Comparison of ENCODE assay signal across 28 mouse cellular contexts in genomic region chr15:82795936-82796440, GRCm38 (mm10). TPM values are rescaled to one million over a fixed set of nuclear protein-coding genes. Genes with fewer than 3 reads are reported as not detected.
"Had no signal": no experiment of that assay in that cellular context is flagged by ENCODE, and none has a peak within 500 bp of the region (broad histone marks: within the 10 kb centered on the region; RNA-seq: fewer than 3 reads in every experiment).

No protein-coding gene starts in this region.

- H3K9me3 ChIP-seq: limb, embryonic 10.5 days; limb, embryonic 13.5 days; liver, embryonic 13.5 days; midbrain, embryonic 12.5 days; midbrain, embryonic 15.5 days; neural tube, embryonic 12.5 days; neural tube, embryonic 15.5 days; stomach, embryonic 15.5 days had no signal

- H3K9ac ChIP-seq: limb, embryonic 13.5 days; liver, embryonic 13.5 days; lung, embryonic 14.5 days; midbrain, embryonic 12.5 days; midbrain, embryonic 15.5 days; neural tube, embryonic 12.5 days; neural tube, embryonic 15.5 days; stomach, embryonic 15.5 days had no signal

- H3K27ac ChIP-seq: limb, embryonic 10.5 days; limb, embryonic 13.5 days; liver, embryonic 13.5 days; macrophage; midbrain, embryonic 12.5 days; midbrain, embryonic 15.5 days; neural tube, embryonic 12.5 days; neural tube, embryonic 15.5 days; stomach, embryonic 15.5 days had no signal

- H3K4me2 ChIP-seq: limb, embryonic 13.5 days; liver, embryonic 13.5 days; lung, embryonic 14.5 days; midbrain, embryonic 12.5 days; midbrain, embryonic 15.5 days; neural tube, embryonic 12.5 days; neural tube, embryonic 15.5 days; stomach, embryonic 15.5 days had no signal

- DNase-seq: kidney, adult 11 months; kidney, adult 9 months; kidney, postnatal 14 days; kidney, postnatal 4 days; layer of hippocampus, adult 9-11 months; liver, embryonic 13.5 days; lung, embryonic 14.5 days; right cerebral cortex, adult 18-20 months; right cerebral cortex, postnatal 14 days; right cerebral cortex, postnatal 4 days; spleen, adult 18-20 months; thymus, postnatal 25 days had no signal

- H3K4me1 ChIP-seq: limb, embryonic 10.5 days; limb, embryonic 13.5 days; liver, embryonic 13.5 days; midbrain, embryonic 12.5 days; midbrain, embryonic 15.5 days; neural tube, embryonic 12.5 days; neural tube, embryonic 15.5 days; stomach, embryonic 15.5 days had no signal

- H3K27me3 ChIP-seq: limb, embryonic 13.5 days; liver, embryonic 13.5 days; midbrain, embryonic 12.5 days; midbrain, embryonic 15.5 days; neural tube, embryonic 12.5 days; neural tube, embryonic 15.5 days; stomach, embryonic 15.5 days had no signal

- H3K4me3 ChIP-seq: limb, embryonic 10.5 days; limb, embryonic 13.5 days; liver, embryonic 13.5 days; midbrain, embryonic 12.5 days; midbrain, embryonic 15.5 days; neural tube, embryonic 12.5 days; neural tube, embryonic 15.5 days; stomach, embryonic 15.5 days had no signal

- H3K36me3 ChIP-seq: limb, embryonic 10.5 days; limb, embryonic 13.5 days; liver, embryonic 13.5 days; midbrain, embryonic 12.5 days; midbrain, embryonic 15.5 days; neural tube, embryonic 12.5 days; neural tube, embryonic 15.5 days; stomach, embryonic 15.5 days had no signal

- ATAC-seq: lung, postnatal 0 days; midbrain, embryonic 15.5 days had no signal

RNA-seq across cellular contexts. Expression of gene Cyp2d26, which starts 1.9 kb away (rescaled TPM):
- total RNA-seq: layer of hippocampus, postnatal 25 days; left cerebral cortex, adult 18-20 months; left cerebral cortex, postnatal 25 days; megakaryocyte, adult 5-6 weeks had no signal
- polyA plus RNA-seq: limb, embryonic 10.5 days; limb, embryonic 13.5 days; lung, embryonic 14.5 days; lung, postnatal 0 days; macrophage; midbrain, embryonic 12.5 days; midbrain, embryonic 15.5 days; neural tube, embryonic 12.5 days; neural tube, embryonic 15.5 days had no signal

RNA-seq across cellular contexts. Expression of gene Cyp2d40, which starts 32.0 kb away (rescaled TPM):
- total RNA-seq: layer of hippocampus, adult 18-20 months; layer of hippocampus, postnatal 25 days; left cerebral cortex, adult 18-20 months; left cerebral cortex, postnatal 25 days; megakaryocyte, adult 5-6 weeks had no signal
- polyA plus RNA-seq: kidney, embryonic 16.5 days; limb, embryonic 10.5 days; limb, embryonic 13.5 days; liver, embryonic 13.5 days; lung, embryonic 14.5 days; lung, postnatal 0 days; macrophage; midbrain, embryonic 12.5 days; midbrain, embryonic 15.5 days; neural tube, embryonic 12.5 days; neural tube, embryonic 15.5 days; stomach, embryonic 15.5 days; thymus, postnatal 0 days had no signal
